Comparison of ENCODE assay signal across 13 mouse cellular contexts in genomic region chr2:142590284-142590724, GRCm38 (mm10).
A peak's percentile ranks its signal among the peaks of the same experiment; 100 is the strongest.
DNase-seq lines count a peak whose midpoint lies in the region; ATAC-seq and TF ChIP-seq lines count a peak whose summit lies in the region.
"Had no signal": no experiment of that assay in that cellular context is flagged by ENCODE, and none has a peak within 500 bp of the region (broad histone marks: within the 10 kb centered on the region; RNA-seq: fewer than 3 reads in every experiment).

No protein-coding gene starts in this region.

- no peaks in the 10 kb centered on the region for H3K27me3 ChIP-seq in heart, embryonic 11.5 days (ENCODE audit: control insufficient read depth, insufficient read depth, low read length)
- H3K27me3 ChIP-seq in hindbrain, embryonic 11.5 days (ENCODE audit: control insufficient read depth, insufficient read depth, low read length): no peaks in the 10 kb centered on the region
- peaks cover 29% of the 10 kb centered on the region for H3K27me3 ChIP-seq in midbrain, embryonic 12.5 days
- no peaks in the 10 kb centered on the region for H3K27me3 ChIP-seq in intestine, postnatal 0 days (replicated peaks; ENCODE audit: control insufficient read depth, insufficient read depth, low read length)
- H3K27me3 ChIP-seq in lung, postnatal 0 days (replicated peaks; ENCODE audit: insufficient read depth, low read length): no peaks in the 10 kb centered on the region

- no peak for ATAC-seq in heart, embryonic 11.5 days (replicated peaks; ENCODE audit: insufficient number of reproducible peaks, low FRiP score, low TSS enrichment)
- ATAC-seq in hindbrain, embryonic 11.5 days (ENCODE audit: low FRiP score): peak; percentile 18; the same call in 1 of the 2 replicates
- ATAC-seq in midbrain, embryonic 12.5 days (ENCODE audit: low FRiP score, low read depth): peak; percentile 1; the same call in 1 of the 2 replicates
- ATAC-seq in intestine, postnatal 0 days: no peak
- no peak for ATAC-seq in lung, postnatal 0 days

- no peak for DNase-seq in heart, postnatal 14 days
- peak; percentile 41 for DNase-seq in embryo, embryonic 9.5 days (ENCODE audit: extremely low spot score)
- DNase-seq in hindbrain, embryonic 11.5 days (ENCODE audit: low spot score): no peak
- no peak for DNase-seq in left cerebral cortex, postnatal 25 days (ENCODE audit: low spot score in 2 of 2)
- no peak for DNase-seq in lung, postnatal 0 days (ENCODE audit: low spot score)
- DNase-seq: adrenal gland, adult 8-10 months; cerebellum, adult 11-12 months; heart, adult 2 months; kidney, adult 18-20 months; right cerebral cortex, postnatal 14 days had no signal

- H3K36me3 ChIP-seq in heart, embryonic 11.5 days (ENCODE audit: control insufficient read depth, insufficient read depth, low read length): no peaks in the 10 kb centered on the region
- no peaks in the 10 kb centered on the region for H3K36me3 ChIP-seq in hindbrain, embryonic 11.5 days (ENCODE audit: control insufficient read depth, insufficient read depth, low read length)
- no peaks in the 10 kb centered on the region for H3K36me3 ChIP-seq in midbrain, embryonic 12.5 days
- no peaks in the 10 kb centered on the region for H3K36me3 ChIP-seq in intestine, postnatal 0 days (ENCODE audit: control insufficient read depth, insufficient read depth)
- no peaks in the 10 kb centered on the region for H3K36me3 ChIP-seq in lung, postnatal 0 days (ENCODE audit: insufficient read depth, low read length)

- H3K9me3 ChIP-seq in heart, embryonic 11.5 days (replicated peaks; ENCODE audit: control insufficient read depth, low read length): no peaks in the 10 kb centered on the region
- no peaks in the 10 kb centered on the region for H3K9me3 ChIP-seq in hindbrain, embryonic 11.5 days (ENCODE audit: control insufficient read depth, low read length)
- H3K9me3 ChIP-seq in midbrain, embryonic 12.5 days: no peaks in the 10 kb centered on the region
- H3K9me3 ChIP-seq in intestine, postnatal 0 days (ENCODE audit: control insufficient read depth): no peaks in the 10 kb centered on the region
- no peaks in the 10 kb centered on the region for H3K9me3 ChIP-seq in lung, postnatal 0 days (ENCODE audit: low read length)

- no peak overlapping the region for H3K9ac ChIP-seq in heart, embryonic 11.5 days (ENCODE audit: low read depth, low read length)
- no peak overlapping the region for H3K9ac ChIP-seq in hindbrain, embryonic 11.5 days (ENCODE audit: low read depth, low read length)
- H3K9ac ChIP-seq in midbrain, embryonic 12.5 days (replicated peaks): no peak overlapping the region
- no peak overlapping the region for H3K9ac ChIP-seq in intestine, postnatal 0 days (ENCODE audit: low read depth, low read length)
- H3K9ac ChIP-seq in lung, postnatal 0 days (replicated peaks; ENCODE audit: low read depth): no peak overlapping the region

- 50% methylated on average over 6 of the region's 6 CpGs for WGBS in heart, embryonic 11.5 days (ENCODE audit: insufficient replicate concordance)
- WGBS in hindbrain, embryonic 11.5 days: 25% methylated on average over 6 of the region's 6 CpGs
- WGBS in midbrain, embryonic 12.5 days: 6% methylated on average over 6 of the region's 6 CpGs
- 54% methylated on average over 6 of the region's 6 CpGs for WGBS in intestine, postnatal 0 days
- WGBS in lung, postnatal 0 days: 46% methylated on average over 6 of the region's 6 CpGs

- H3K4me2 ChIP-seq in heart, embryonic 11.5 days: no peak overlapping the region
- H3K4me2 ChIP-seq in hindbrain, embryonic 11.5 days (replicated peaks; ENCODE audit: low read depth, low read length): 0 out of 2 replicates have a peak overlapping the region, but pooled peaks have one; percentile 4
- peak overlapping the region; percentile 31 for H3K4me2 ChIP-seq in midbrain, embryonic 12.5 days (replicated peaks)
- no peak overlapping the region for H3K4me2 ChIP-seq in intestine, postnatal 0 days (replicated peaks; ENCODE audit: low read depth)
- H3K4me2 ChIP-seq in lung, postnatal 0 days (replicated peaks; ENCODE audit: low read depth, low read length): no peak overlapping the region

- no peak for TF ChIP-seq CTCF in intestine, postnatal 0 days (IDR thresholded peaks at IDR 0.05; ENCODE audit: low read depth)
- TF ChIP-seq CTCF in lung, postnatal 0 days (IDR thresholded peaks at IDR 0.05): no peak

- H3K27ac ChIP-seq in heart, embryonic 11.5 days (ENCODE audit: low read depth, low read length): 0 out of 2 replicates have a peak overlapping the region, but pooled peaks have one; percentile 22
- H3K27ac ChIP-seq in hindbrain, embryonic 11.5 days (ENCODE audit: low read depth, low read length): peak overlapping the region; percentile 40; the same call in 1 of the 2 replicates
- peak overlapping the region; percentile 65 for H3K27ac ChIP-seq in midbrain, embryonic 12.5 days (replicated peaks)
- H3K27ac ChIP-seq in intestine, postnatal 0 days (ENCODE audit: low read depth, low read length): no peak overlapping the region
- no peak overlapping the region for H3K27ac ChIP-seq in lung, postnatal 0 days (ENCODE audit: low read length)
- H3K27ac ChIP-seq: heart, adult 2 months had no signal

- H3K4me3 ChIP-seq in heart, embryonic 11.5 days (ENCODE audit: low read depth, low read length): no peak overlapping the region
- H3K4me3 ChIP-seq in hindbrain, embryonic 11.5 days (ENCODE audit: low read depth, low read length): no peak overlapping the region
- no peak overlapping the region for H3K4me3 ChIP-seq in midbrain, embryonic 12.5 days
- H3K4me3 ChIP-seq in intestine, postnatal 0 days (ENCODE audit: low read depth, low read length): no peak overlapping the region
- H3K4me3 ChIP-seq in lung, postnatal 0 days (ENCODE audit: low read depth, low read length): no peak overlapping the region
- H3K4me3 ChIP-seq: heart, adult 2 months had no signal

- intact Hi-C loops in heart, postnatal 14 days (cut with DNase I): no loop called here
- intact Hi-C loops in left cerebral cortex, postnatal 25 days (cut with DNase I): no loop called here

- peaks cover 3% of the 10 kb centered on the region; the same call in 1 of the 2 replicates for H3K4me1 ChIP-seq in heart, embryonic 11.5 days (ENCODE audit: control insufficient read depth, insufficient read depth, low read length)
- peaks cover 7% of the 10 kb centered on the region; the same call in 1 of the 2 replicates for H3K4me1 ChIP-seq in hindbrain, embryonic 11.5 days (replicated peaks; ENCODE audit: control insufficient read depth, insufficient read depth, low read length)
- H3K4me1 ChIP-seq in midbrain, embryonic 12.5 days: peaks cover 23% of the 10 kb centered on the region
- H3K4me1 ChIP-seq in intestine, postnatal 0 days (replicated peaks; ENCODE audit: control insufficient read depth, insufficient read depth, low read length): no peaks in the 10 kb centered on the region
- H3K4me1 ChIP-seq in lung, postnatal 0 days (ENCODE audit: insufficient read depth, low read depth, low read length): no peaks in the 10 kb centered on the region

- TF ChIP-seq EP300 in lung, postnatal 0 days (IDR thresholded peaks at IDR 0.05): no peak

Comparison
In these comparisons a context has a peak if more than half of its experiments do, and no peak if none do; other contexts are left out.
1. ATAC-seq: peak in hindbrain, embryonic 11.5 days (single experiment) and midbrain, embryonic 12.5 days (single experiment); none in heart, embryonic 11.5 days (single experiment), intestine, postnatal 0 days (single experiment) and lung, postnatal 0 days (single experiment).
2. H3K27ac ChIP-seq: peak in heart, embryonic 11.5 days (single experiment), hindbrain, embryonic 11.5 days (single experiment) and midbrain, embryonic 12.5 days (single experiment); none in intestine, postnatal 0 days (single experiment) and lung, postnatal 0 days (single experiment).
3. H3K4me2 ChIP-seq: peak in hindbrain, embryonic 11.5 days (single experiment) and midbrain, embryonic 12.5 days (single experiment); none in heart, embryonic 11.5 days (single experiment), intestine, postnatal 0 days (single experiment) and lung, postnatal 0 days (single experiment).